Mouse (Mus musculus): Measurements from ENCODE around the gene P4ha2. TPM values are rescaled to one million over a fixed set of nuclear protein-coding genes. Genes with fewer than 3 reads are reported as not detected.

The P4ha2 gene
- total RNA-seq (2021), result 10 to 100 TPM; 21.1 to 27.7 TPM
- long read RNA-seq, experiment 1, transcript P4ha2-202 (16 exons, 2,263 nt), result minor isoform, 20 of 59 reads
- long read RNA-seq, experiment 1, transcript P4ha2-201 (16 exons, 2,230 nt), result major isoform, 28 of 59 reads
- long read RNA-seq, experiment 1, partial matches to known transcripts, result 5 of 59 reads
- long read RNA-seq, experiment 1, other reads (novel, unspliced or antisense), result 6 of 59 reads
- long read RNA-seq, experiment 2, transcript P4ha2-202 (16 exons, 2,263 nt), result minor isoform, 13 of 44 reads
- long read RNA-seq, experiment 2, transcript P4ha2-201 (16 exons, 2,230 nt), result major isoform, 23 of 44 reads
- long read RNA-seq, experiment 2, partial matches to known transcripts, result 5 of 44 reads
- long read RNA-seq, experiment 2, other reads (novel, unspliced or antisense), result 3 of 44 reads

DNA sequence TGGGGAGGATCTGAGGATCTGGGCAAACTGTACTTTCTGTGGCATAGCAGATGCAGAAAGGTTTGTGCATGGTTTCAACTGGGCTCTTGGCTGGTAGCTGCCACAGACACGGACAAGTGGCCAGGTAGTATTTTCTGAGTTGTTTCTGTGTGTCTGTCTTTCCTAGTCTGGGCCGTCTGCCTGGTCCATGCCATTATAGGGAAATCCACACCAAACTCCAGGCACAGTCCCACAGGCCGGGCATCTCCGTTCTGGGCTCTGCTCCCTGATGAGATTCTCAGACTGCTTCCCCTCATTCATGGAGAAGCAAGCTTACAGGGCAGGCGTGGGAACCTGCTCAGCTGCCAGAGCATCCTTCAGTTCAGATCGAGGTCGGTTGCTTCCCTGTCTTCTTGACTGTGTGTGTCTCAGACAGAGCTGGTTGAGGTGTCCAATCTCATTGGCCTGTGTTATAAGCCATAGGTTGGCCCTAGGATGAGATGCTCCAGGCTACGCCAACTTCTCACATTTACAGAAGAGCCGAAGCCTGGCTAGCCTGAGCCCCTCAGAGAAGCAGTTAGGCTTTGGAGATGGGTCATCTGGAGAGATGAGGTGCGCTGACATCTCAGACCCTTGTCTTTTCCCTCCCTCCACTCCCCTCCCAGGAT, at the start of gene P4ha2:
TSS of gene P4ha2 (plus strand) at position 51 of the 647 bp plus-strand sequence.
- no peak for DNase-seq

DNA sequence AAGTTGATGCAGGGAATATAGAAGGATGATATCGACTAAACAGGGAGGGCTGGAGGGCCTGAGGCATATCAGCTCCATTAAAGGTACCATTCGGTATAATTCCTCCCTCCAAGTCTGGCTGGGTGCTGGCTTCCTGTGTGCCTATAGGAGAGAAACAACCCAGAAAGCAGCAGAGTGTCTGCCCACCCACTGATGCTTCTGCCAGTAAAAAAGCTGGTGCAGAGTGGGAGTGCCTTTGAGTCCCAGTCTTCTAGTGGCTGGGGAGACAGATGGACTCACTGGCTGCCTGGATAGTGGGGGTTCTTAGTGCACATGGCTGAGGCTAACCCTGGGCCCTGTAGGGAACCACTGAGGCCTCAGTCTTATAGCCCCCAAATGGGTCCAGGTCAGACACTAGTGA, 49.7 kb upstream of the P4ha2 start:
- DNase-seq, result no peak

DNA sequence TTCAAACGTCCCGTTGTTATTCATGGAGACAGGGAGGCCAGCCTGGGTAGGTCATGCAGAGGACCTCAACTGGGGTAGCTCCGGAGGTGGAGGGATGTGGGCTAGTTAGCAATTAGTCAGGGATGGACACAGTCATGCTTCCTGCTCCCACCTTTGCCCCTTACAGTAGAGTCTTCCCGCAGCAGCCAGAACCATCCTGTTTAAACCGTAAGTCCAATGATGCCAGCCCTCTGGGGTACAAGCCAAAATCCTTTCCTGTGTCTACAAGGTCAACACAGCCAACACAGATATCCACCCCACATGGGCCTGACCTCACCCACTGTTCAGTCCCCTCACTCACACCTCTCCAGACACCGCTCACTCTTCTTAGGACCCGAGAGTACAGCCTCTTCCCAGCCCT, 48.7 kb upstream of the P4ha2 start:
- DNase-seq, result no peak

DNA sequence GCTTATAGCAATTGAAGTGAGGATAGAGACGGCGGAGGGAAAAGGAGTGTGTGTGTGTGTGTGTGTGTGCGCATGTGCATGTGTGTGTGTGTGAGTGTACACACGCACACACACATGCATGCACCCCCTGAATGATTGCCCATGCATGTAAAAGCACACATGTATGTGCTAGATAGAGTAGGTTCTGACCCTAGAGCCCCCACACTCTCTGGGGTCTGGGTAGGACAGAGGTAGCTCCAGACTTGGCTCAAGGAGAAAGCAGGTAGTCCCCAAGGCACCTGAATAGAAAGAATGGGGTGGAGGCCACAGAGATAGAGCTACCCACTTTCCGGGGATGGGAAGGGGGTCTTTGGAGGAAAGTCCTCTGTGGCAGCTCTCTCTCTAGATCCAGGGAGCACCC, 47.8 kb upstream of the P4ha2 start:
- no peak for DNase-seq

DNA sequence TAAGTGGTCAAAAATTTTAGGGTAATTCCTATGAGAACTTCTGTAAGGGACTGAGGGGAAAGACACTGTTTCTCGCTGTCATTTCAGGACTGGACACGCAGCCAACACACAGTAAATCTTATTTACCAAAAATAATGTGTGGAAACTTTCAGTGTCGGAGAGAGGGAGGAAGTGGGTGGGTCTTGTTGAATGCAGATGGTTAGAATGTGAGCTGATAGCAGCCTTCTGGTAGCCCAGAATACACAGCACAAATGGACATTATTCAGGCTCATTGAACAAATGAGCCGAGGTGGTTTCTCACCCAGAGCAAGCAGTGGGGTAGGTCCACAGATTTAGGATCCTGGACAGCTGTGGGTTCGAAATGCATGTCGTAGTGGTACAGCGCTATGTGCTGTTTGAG, 46.8 kb upstream of the P4ha2 start:
- DNase-seq, result no peak

DNA sequence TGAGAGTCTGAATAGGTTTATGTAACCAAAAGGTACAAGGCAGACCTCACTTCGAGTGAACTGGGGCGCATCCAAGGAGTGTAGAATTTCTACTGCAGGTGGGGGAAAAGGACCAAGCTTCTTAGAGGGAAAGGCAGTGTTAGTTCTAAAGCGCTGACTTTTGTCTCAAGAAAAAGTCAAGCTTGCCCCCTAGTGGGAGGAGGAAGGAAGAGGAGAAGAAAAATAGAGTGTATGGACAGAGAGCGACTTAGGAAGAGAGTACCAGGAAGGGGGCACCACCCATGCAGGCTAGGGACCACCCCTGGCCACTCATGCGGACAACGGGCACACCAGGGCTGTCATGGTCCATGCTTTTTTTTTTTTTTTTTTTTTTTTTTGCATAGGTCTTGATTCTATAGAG, 45.6 kb upstream of the P4ha2 start:
- no peak for DNase-seq

DNA sequence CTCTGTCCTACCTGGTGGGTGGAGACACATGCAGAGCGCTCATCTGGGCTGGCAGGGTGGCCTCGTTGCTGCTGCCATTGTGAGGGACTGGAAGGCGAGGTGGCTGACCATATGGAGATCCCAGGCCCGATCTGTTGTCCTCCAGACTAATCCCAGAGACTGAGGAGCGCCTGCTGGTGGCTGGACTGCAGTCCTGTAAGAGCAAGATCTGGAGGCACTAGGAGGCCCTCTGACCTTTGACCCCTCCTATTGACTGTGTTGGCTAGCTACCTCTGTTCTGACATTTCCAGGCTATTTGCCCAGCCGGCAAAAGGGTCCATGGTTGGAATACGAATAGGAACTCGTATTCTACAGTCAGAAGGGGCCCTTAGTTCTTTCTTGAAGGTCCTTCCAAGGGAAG, 43.8 kb upstream of the P4ha2 start:
- no peak for DNase-seq

DNA sequence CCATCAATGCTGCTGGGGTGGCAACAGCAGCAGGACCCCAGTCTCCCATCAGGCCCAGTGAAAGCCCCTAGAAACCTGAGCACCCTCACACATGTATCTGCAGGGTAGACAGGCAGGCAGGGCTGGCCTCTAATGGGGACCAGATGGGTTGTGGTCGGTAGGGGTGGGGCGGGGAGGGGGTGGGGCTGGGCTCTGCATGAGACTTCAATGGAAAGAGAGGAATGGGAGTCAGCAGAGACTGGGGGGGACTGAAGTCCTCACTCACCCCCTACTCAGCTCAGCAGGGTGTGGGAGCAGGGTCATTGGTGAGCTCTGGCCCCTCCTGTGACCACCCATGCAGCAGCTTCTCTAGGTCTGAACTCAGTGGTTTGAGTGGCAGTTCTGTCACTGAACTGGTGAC, 42.5 kb upstream of the P4ha2 start:
- no peak for DNase-seq

DNA sequence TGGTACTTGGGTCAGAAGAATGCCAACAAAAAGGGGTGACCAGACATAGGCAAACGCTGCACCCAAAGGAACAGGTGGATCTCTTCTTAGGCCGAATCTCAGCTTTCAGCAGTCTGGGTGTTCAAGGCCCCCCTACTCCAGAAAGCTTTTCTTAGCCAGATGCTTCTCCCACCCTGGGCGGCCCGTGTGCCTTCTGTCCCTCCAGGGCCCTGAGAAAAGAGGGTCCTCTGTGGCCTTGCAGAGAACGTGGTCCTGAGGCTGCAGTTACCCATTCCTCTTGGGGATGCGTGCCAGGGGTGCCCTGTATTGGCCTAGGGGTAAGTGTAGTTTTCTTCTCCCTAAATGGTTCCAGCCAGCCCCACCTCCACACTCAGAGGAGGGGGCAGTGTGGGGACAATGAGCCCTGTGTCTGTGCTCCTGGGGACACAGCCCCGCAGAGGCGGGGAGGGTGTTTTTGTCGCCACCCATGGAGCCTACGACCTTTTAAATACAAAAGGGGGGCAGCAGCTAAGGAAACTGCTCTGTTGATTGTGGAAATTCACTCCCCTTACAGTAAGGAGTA, 41.8 kb upstream of the P4ha2 start:
- DNase-seq, result no peak

DNA sequence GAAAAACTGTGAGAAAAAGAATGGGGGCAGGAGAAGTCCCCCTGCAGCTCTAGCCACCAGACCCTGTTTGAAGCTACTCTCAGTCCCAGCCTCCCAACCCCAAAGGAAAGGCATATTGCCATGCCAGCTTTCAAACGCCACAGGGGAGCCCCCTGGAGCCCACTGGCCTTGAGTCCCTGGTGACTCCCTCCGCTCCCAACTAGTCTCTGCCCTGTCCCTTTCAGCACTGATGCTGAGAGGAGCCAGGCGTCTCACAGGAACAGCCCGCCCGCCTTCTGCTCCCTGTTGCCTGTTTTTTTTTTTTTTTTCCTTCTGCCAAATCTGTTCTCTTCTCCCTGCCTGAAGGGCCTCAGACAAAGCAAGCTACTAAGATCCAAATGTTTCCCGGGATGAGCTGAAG, 41.3 kb upstream of the P4ha2 start:
- no peak for DNase-seq

DNA sequence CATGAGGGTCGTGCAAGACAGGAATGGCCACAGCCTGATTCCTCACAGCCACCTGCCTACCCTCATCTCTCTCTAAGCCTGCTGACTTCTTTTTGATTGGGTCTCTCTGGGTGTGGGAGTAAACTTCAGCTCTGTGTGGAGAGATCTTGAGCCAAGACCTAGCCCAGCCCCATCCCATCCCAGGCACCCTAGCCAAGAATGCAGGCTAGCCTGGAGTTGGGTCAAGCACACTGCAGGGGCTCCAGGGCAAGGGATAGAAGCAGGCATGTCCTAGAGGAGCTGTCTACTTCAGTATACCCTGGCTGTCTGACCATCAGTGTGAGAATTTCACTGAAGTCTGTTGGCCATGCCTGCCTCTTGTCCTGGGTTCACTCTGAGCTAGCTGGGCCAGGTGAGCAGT, 40.4 kb upstream of the P4ha2 start:
- DNase-seq, result no peak

DNA sequence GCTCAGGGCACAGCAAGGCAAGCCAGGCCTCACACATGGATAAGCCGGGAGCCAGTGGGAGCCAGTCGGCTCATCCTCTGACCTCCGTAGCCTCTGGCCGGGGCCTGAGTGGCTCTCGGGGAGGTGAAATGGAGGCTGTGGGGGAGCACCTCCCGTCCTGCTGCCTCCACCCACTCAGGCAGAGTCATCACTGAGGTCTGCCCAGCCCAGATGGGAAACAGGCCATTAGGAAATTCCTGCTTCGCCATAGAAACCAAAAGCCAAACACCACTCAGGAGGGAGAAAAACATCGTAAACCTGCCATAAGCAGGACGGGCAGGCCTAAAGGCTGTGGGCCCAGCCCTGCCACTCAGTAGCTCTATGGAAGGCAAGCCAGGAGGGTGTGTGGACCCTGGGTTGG, 39.6 kb upstream of the P4ha2 start:
- DNase-seq, result no peak

DNA sequence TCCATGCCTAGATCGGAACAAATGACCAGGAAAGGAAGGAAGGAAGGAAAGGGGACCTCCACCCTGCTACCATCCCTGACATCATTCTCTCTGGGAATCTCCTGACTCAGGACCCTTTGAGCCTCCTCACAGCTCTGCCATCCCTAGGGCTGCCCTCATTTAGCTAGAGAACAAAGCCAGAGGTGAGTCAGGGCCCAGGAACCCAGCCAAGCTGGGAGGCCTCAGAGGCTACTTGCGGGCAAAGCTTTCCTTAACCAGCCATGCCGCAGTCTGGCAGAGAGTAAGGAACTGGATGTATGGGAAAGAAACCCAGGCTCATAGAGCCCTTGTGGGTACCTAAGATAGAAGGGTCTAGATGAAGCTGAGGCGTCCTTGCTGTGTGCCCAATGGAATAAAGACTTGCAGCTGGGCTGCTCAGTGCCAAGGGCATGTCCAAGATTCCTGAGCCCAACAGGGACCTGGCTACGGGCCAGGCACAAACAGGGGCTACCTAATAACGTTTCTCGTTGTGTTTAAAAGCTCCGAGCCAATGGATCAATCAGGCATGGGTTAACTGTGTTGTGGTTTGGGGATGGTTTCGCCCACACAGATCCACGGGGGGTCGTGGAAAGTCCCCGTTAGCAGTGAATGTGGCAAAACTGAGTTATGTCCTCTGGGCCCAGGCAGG, 37.7 kb upstream of the P4ha2 start:
- DNase-seq, result no peak

DNA sequence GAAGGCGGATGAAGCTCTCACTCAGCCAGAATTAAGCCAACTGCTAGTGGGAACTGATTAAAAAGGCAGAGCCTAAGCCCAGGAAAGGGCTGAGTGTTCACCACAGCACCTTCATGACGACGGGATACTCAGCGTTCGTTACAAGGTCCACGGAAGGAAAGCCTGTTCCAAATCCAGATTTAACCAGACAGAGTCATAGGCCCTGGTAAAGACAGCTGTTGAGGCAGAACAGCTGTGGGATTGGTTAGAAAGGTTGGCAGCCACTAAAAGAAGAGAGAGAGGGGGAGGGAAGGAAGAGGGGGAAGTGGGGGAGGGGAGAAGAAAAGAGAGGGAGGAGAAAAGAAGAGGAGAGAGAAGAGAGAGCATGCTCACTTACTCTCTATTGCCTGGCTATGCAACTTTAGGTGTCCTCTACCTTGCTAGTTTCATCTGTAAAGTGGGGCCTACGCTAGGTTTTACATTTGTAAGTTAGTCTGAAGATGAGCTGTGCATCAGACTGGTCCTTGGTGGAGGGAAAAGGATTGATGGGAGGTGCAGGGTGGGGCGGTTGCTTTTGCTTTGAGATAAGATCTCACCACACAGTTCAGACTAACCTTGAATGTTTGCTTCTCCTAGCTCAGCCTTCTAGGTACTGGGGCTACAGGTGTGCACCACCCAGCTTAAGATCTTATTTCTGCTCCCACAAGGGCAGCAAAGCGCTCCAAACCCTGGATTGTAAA, 37.0 kb upstream of the P4ha2 start:
- no peak for DNase-seq

DNA sequence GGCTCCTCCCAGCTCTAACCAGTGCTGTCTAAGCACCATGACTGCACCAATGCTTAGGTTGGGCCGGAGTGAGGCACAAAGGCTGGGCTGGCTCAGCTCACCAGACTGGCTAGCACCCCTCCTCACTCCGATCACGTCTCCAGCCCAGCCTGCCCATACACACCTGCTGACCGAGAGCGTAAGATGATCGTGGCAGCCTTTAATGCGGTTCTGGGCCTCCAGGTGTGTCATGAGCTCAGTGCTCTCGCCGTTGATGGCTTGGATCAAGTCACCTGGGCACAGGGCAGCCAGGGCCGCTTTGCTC, 36.5 kb upstream of the P4ha2 start:
- no peak for DNase-seq

DNA sequence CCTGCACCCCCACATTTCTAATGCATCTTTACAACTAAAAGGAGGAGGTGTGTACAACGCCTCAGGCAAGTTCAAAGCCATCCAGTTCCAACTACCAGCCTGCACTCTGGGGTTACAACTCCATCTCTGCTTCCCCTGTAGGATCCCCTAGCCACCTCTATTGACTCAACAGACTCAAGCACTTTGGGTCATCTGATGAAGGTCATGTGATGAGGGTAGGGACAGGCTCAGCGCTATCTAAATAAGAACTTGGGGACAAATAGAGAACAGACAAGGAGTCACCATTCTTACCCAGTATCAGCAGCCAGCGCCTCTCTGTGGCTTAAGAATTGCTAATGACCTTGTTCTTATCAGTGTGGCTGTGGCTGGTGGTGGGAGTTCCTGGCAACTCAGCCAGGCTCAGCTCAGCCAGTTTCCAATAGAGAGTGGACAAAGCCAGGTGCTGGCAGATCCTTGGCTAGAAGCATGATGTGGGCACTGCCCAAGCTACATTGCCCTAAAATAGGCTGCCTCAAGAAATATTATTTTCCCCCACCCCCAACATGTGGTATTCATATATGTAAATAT, 35.4 kb upstream of the P4ha2 start:
- no peak for DNase-seq

DNA sequence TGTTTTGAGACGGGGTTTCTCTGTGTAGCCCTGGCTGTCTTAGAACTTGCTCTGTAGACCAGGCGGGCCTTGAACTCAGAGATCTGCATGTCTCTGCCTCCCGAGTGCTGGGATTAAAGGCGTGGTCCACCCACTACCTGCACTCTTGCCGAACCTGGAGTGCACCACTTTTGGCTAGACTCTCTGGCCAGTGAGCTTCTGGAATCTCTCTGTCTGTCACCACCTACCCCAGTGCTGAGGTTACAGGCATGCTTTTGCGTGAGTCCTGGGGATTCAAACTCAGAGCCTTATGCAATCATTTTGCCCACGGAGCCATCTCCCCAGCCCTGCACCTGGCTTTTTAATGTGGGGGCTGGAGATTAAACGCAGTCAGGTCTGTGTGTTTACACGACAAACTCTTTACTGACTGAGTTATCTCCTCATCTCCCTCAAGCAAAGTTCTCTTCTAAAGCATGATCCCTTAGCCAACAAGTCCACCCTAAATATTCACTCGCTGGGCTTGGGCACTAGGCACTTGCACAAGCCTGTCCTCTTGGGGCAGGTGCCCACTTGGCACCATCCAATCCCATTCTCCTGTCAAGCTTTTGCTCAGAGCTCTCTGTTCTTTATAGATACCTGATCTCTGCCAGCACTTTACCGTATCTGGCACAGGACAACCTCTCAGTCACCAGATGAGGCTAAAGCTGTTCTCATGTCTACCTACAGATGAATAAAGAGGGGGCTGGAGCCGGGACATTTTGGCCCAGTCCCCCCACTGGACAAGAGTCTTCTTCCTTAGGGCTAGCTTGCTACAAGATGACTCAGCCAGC, 34.6 kb upstream of the P4ha2 start:
- DNase-seq, result no peak

DNA sequence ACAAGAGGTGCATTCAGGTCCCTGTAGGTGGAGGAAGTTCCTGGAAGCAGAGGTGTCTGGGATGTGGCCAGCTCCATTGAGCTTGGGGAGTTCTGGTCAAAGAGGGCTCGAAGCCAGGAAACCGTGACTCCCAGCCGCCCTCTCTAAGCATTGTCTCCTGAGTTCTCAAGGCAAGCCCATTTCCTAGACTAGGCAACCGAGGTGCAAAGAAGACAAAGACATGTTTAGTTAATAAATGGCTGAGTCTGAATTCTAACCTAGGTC, 34.0 kb upstream of the P4ha2 start:
- DNase-seq, result no peak

DNA sequence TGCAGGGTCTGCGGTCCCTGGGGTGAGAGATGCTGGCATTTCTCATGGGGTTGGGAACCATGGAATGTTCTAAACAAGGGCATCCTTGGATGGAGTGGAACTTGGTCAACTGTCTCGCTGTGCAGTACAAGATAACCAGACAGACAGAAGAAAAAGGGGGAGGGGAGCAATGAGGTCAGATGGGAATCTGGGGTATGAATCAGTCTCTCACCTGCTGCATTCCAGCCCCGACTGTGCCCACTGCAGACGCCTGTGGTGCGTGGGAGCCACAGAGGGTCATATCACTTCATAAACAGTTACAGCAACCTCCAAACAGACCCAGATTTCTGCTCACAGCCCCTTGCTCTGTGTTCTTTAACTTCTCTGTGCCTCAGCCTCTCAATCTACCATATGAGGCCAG, 33.5 kb upstream of the P4ha2 start:
- no peak for DNase-seq

DNA sequence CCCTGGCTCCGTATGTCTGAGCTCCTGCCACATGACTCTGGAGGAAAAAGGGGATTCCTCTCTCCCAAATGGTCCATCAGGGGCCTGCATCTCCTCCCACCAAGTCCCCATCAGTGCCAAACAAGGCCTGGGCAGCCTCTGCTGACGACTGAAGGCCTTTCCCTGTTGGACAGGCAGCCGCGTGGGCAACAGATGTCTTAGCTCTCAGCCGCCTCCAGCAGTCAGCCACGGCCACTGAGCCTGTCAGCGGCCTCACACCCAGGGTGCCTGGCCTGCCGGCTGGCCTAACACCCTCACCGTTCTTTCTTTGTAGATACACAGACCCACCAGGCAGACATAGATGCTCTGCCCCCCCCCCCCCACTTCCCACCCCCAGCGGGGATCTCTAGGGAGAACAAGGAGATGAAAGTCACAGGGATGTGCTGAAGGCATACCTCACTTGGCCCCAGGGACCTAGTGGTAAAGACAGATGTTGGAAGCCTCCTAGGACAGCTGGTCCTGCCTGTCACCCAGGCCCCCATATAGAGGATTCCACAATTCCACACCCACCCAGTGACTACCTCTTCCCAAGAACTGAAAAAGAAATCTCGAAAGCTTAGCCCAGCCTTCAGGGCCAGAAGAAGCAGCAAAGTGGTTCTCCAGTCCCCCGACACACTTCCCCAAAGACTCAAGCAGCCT, 32.4 kb upstream of the P4ha2 start:
- no peak for DNase-seq

DNA sequence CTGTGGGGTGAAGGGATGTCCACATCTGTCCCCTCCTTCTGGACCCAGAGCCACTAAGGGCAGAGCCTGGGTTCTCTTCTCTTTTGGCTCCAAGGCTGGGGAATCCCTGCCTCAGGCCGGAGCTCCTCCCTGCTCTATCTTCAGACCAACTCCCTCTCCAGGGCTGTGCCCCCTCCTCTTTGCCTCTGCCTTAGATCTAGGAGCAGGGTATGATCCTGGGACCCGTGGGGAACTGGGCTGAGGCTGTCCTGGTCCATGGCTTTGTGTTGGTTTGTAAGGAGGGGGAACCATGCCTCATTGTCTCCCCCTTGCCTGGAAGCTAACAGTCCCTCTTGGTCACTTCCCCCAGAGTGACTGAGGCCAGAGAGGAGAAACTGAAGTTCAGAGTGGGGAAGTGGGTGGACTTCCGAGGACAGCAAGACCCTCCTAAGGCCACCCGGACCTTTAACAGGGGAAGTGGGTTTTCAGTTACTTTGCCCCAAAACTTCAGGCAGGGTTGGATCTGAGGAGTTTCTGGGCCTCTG, 31.8 kb upstream of the P4ha2 start:
- no peak for DNase-seq
